Mouse (Mus musculus): ENCODE results near the gene Slc35f1. TPM values are rescaled to one million over a fixed set of nuclear protein-coding genes. Genes with fewer than 3 reads are reported as not detected.
A peak's percentile ranks its signal among the peaks of the same experiment; 100 is the strongest.

Gene Slc35f1
- polyA plus RNA-seq, 1 experiment from 2014 or later: 3.1 TPM

GRCm38 (mm10) chr10:53087811-53088210 is 397.5 kb downstream of the Slc35f1 start:
- Histone ChIP-seq H3K4me3 (replicated peaks) (no peak overlapping the region), H3K9me3 (no peaks in the 10 kb centered on the region), H3K27ac (no peak overlapping the region), H3K9ac (no peak overlapping the region), H3K27me3 (replicated peaks) (no peaks in the 10 kb centered on the region), H3K4me1 (replicated peaks) (no peaks in the 10 kb centered on the region), H3K36me3 (no peaks in the 10 kb centered on the region), H3K4me2 (replicated peaks) (no peak overlapping the region)
- no peak for ATAC-seq
- WGBS: 78% methylated on average over 1 of the region's 1 CpGs

- Histone ChIP-seq H3K4me3 (replicated peaks) (no peak overlapping the region), H3K36me3 (no peaks in the 10 kb centered on the region), H3K4me2 (replicated peaks) (no peak overlapping the region), H3K4me1 (replicated peaks) (no peaks in the 10 kb centered on the region), H3K27me3 (replicated peaks) (no peaks in the 10 kb centered on the region), H3K27ac (no peak overlapping the region), H3K9ac (no peak overlapping the region), H3K9me3 (no peaks in the 10 kb centered on the region)
- WGBS: 56% methylated on average over 4 of the region's 4 CpGs
- ATAC-seq: no peak
These were observed 401.2 kb downstream of the Slc35f1 start for GRCm38 (mm10) chr10:53091525-53091924.

- Histone ChIP-seq H3K9ac (no peak overlapping the region), H3K27ac (no peak overlapping the region), H3K36me3 (no peaks in the 10 kb centered on the region), H3K4me2 (replicated peaks) (no peak overlapping the region), H3K4me3 (replicated peaks) (no peak overlapping the region), H3K4me1 (replicated peaks) (no peaks in the 10 kb centered on the region), H3K9me3 (no peaks in the 10 kb centered on the region), H3K27me3 (replicated peaks) (no peaks in the 10 kb centered on the region)
- WGBS: 48% methylated on average over 3 of the region's 3 CpGs
- no peak for ATAC-seq
These were observed 406.1 kb downstream of the Slc35f1 start for GRCm38 (mm10) chr10:53096446-53096845.

GRCm38 (mm10) chr10:53100881-53101280 is 410.5 kb downstream of the Slc35f1 start:
- 69% methylated on average over 3 of the region's 3 CpGs for WGBS
- Histone ChIP-seq H3K27me3 (replicated peaks) (no peaks in the 10 kb centered on the region), H3K27ac (no peak overlapping the region), H3K4me1 (replicated peaks) (no peaks in the 10 kb centered on the region), H3K4me2 (replicated peaks) (no peak overlapping the region), H3K9me3 (no peaks in the 10 kb centered on the region), H3K9ac (no peak overlapping the region), H3K36me3 (no peaks in the 10 kb centered on the region), H3K4me3 (replicated peaks) (no peak overlapping the region)
- no peak for ATAC-seq

- 78% methylated on average over 2 of the region's 2 CpGs for WGBS
- no peak overlapping the region for H3K4me2 ChIP-seq (replicated peaks)
- H3K4me3 ChIP-seq (replicated peaks): no peak overlapping the region
- no peak for ATAC-seq
- no peaks in the 10 kb centered on the region for H3K27me3 ChIP-seq (replicated peaks)
- H3K36me3 ChIP-seq: no peaks in the 10 kb centered on the region
- H3K27ac ChIP-seq: no peak overlapping the region
- H3K9ac ChIP-seq: no peak overlapping the region
- no peaks in the 10 kb centered on the region for H3K9me3 ChIP-seq
- no peaks in the 10 kb centered on the region for H3K4me1 ChIP-seq (replicated peaks)
These were observed 411.1 kb downstream of the Slc35f1 start for GRCm38 (mm10) chr10:53101412-53101811.

- H3K27me3 ChIP-seq (replicated peaks): no peaks in the 10 kb centered on the region
- H3K36me3 ChIP-seq: no peaks in the 10 kb centered on the region
- no peak for ATAC-seq
- no peaks in the 10 kb centered on the region for H3K9me3 ChIP-seq
- no peaks in the 10 kb centered on the region for H3K4me1 ChIP-seq (replicated peaks)
- WGBS: 82% methylated on average over 2 of the region's 2 CpGs
- no peak overlapping the region for H3K27ac ChIP-seq
- no peak overlapping the region for H3K4me3 ChIP-seq (replicated peaks)
- no peak overlapping the region for H3K9ac ChIP-seq
- H3K4me2 ChIP-seq (replicated peaks): no peak overlapping the region
These were observed 412.1 kb downstream of the Slc35f1 start for GRCm38 (mm10) chr10:53102423-53102822.

GRCm38 (mm10) chr10:53115028-53115427 is 424.7 kb downstream of the Slc35f1 start:
- Histone ChIP-seq H3K4me1 (replicated peaks) (0 out of 2 replicates have a peak, but pooled peaks cover 3% of the 10 kb centered on the region), H3K36me3 (no peaks in the 10 kb centered on the region), H3K27me3 (replicated peaks) (no peaks in the 10 kb centered on the region), H3K4me3 (replicated peaks) (no peak overlapping the region), H3K9me3 (no peaks in the 10 kb centered on the region), H3K4me2 (replicated peaks) (no peak overlapping the region), H3K27ac (no peak overlapping the region), H3K9ac (no peak overlapping the region)
- 0 out of 2 replicates have a peak, but pooled peaks have one; percentile 45 for ATAC-seq
- WGBS: 30% methylated on average over 3 of the region's 3 CpGs

- Histone ChIP-seq H3K4me3 (replicated peaks) (no peak overlapping the region), H3K36me3 (no peaks in the 10 kb centered on the region), H3K9ac (no peak overlapping the region), H3K27ac (no peak overlapping the region), H3K4me1 (replicated peaks) (0 out of 2 replicates have a peak, but pooled peaks cover 3% of the 10 kb centered on the region), H3K9me3 (no peaks in the 10 kb centered on the region), H3K27me3 (replicated peaks) (no peaks in the 10 kb centered on the region), H3K4me2 (replicated peaks) (no peak overlapping the region)
- WGBS: 48% methylated on average over 7 of the region's 7 CpGs
- ATAC-seq: no peak; the same call in 1 of the 2 replicates
These were observed 425.5 kb downstream of the Slc35f1 start for GRCm38 (mm10) chr10:53115673-53116398.

- no peak overlapping the region for H3K4me2 ChIP-seq (replicated peaks)
- no peaks in the 10 kb centered on the region for H3K9me3 ChIP-seq
- H3K27me3 ChIP-seq (replicated peaks): no peaks in the 10 kb centered on the region
- no peak overlapping the region for H3K9ac ChIP-seq
- H3K4me3 ChIP-seq (replicated peaks): no peak overlapping the region
- H3K4me1 ChIP-seq (replicated peaks): no peaks in the 10 kb centered on the region
- no peaks in the 10 kb centered on the region for H3K36me3 ChIP-seq
- no peak for ATAC-seq
- H3K27ac ChIP-seq: no peak overlapping the region
- WGBS: 90% methylated on average over 2 of the region's 2 CpGs
These were observed 430.3 kb downstream of the Slc35f1 start for GRCm38 (mm10) chr10:53120608-53121007.

GRCm38 (mm10) chr10:53124365-53124764 is 434.0 kb downstream of the Slc35f1 start:
- 51% methylated on average over 6 of the region's 6 CpGs for WGBS
- no peak overlapping the region for H3K27ac ChIP-seq
- no peak for ATAC-seq

GRCm38 (mm10) chr10:53132707-53133106 is 442.4 kb downstream of the Slc35f1 start:
- no peak overlapping the region for H3K4me3 ChIP-seq (replicated peaks)
- WGBS: 73% methylated on average over 1 of the region's 1 CpGs
- H3K9me3 ChIP-seq: no peaks in the 10 kb centered on the region
- ATAC-seq: no peak
- no peaks in the 10 kb centered on the region for H3K4me1 ChIP-seq (replicated peaks)
- no peaks in the 10 kb centered on the region for H3K36me3 ChIP-seq
- H3K4me2 ChIP-seq (replicated peaks): no peak overlapping the region
- no peaks in the 10 kb centered on the region for H3K27me3 ChIP-seq (replicated peaks)
- H3K27ac ChIP-seq: no peak overlapping the region
- no peak overlapping the region for H3K9ac ChIP-seq

More at GRCm38 (mm10) chr10:53124365-53124764, 434.0 kb downstream of the Slc35f1 start:
- no peaks in the 10 kb centered on the region for H3K4me1 ChIP-seq (replicated peaks)
- H3K9me3 ChIP-seq: no peaks in the 10 kb centered on the region
- no peaks in the 10 kb centered on the region for H3K27me3 ChIP-seq (replicated peaks)
- no peaks in the 10 kb centered on the region for H3K36me3 ChIP-seq
- no peak overlapping the region for H3K4me3 ChIP-seq (replicated peaks)
- no peak overlapping the region for H3K4me2 ChIP-seq (replicated peaks)
- no peak overlapping the region for H3K9ac ChIP-seq

- Histone ChIP-seq H3K27me3 (replicated peaks) (no peaks in the 10 kb centered on the region), H3K4me2 (replicated peaks) (no peak overlapping the region), H3K4me3 (replicated peaks) (no peak overlapping the region), H3K9me3 (no peaks in the 10 kb centered on the region), H3K9ac (no peak overlapping the region), H3K4me1 (replicated peaks) (no peaks in the 10 kb centered on the region), H3K27ac (no peak overlapping the region), H3K36me3 (no peaks in the 10 kb centered on the region)
- 62% methylated on average over 2 of the region's 2 CpGs for WGBS
- ATAC-seq: no peak
These were observed 460.0 kb downstream of the Slc35f1 start for GRCm38 (mm10) chr10:53150321-53150720.

GRCm38 (mm10) chr10:53150916-53151315 is 460.6 kb downstream of the Slc35f1 start:
- Histone ChIP-seq H3K9ac (no peak overlapping the region), H3K4me2 (replicated peaks) (no peak overlapping the region), H3K36me3 (no peaks in the 10 kb centered on the region), H3K27me3 (replicated peaks) (no peaks in the 10 kb centered on the region), H3K27ac (no peak overlapping the region), H3K4me1 (replicated peaks) (no peaks in the 10 kb centered on the region), H3K9me3 (no peaks in the 10 kb centered on the region), H3K4me3 (replicated peaks) (no peak overlapping the region)
- 88% methylated on average over 2 of the region's 2 CpGs for WGBS
- ATAC-seq: no peak

All from intestine, embryonic 15.5 days (tissue).